Mouse (Mus musculus) CH12.LX (cell line): Measurements from ENCODE around the gene Gm45717. TPM values are rescaled to one million over a fixed set of nuclear protein-coding genes. Genes with fewer than 3 reads are reported as not detected.

ENCODE experiments used
- DNase-seq: peaks from one replicate; pipeline ENCODE4 v3.0.0-alpha.2; 2013; ENCODE audit errors: extremely low read depth
- H3K27ac ChIP-seq: 2 replicates; pipeline ENCODE4 v1.5.1; 2012; ENCODE audit warnings: low read depth, mild to moderate bottlenecking, control low read depth, moderate library complexity; ENCODE audit not compliant: insufficient read depth
- H3K27me3 ChIP-seq: replicated peaks from 2 replicates; pipeline ENCODE3; 2012; ENCODE audit warnings: inconsistent platforms
- H3K36me3 ChIP-seq, 2 experiments: replicated peaks in 1 of 2; 2 replicates each; pipeline versions ENCODE3 to v1.6.1; 2012; ENCODE audit warnings: inconsistent platforms in 1 of 2, low read length in 1 of 2, mild to moderate bottlenecking in 1 of 2, mixed read lengths in 1 of 2, moderate library complexity in 1 of 2; ENCODE audit not compliant: control insufficient read depth in 1 of 2, insufficient read depth in 1 of 2
- H3K4me1 ChIP-seq, 2 experiments: 2 replicates each; pipeline ENCODE4 v1.6.1; 2012; ENCODE audit warnings: inconsistent platforms in 1 of 2, moderate library complexity in 1 of 2; ENCODE audit not compliant: insufficient read depth in 2 of 2, control insufficient read depth in 1 of 2
- H3K4me2 ChIP-seq: 2 replicates; pipeline ENCODE4 v1.6.1; 2012; ENCODE audit warnings: low read depth, mild to moderate bottlenecking, control low read depth; ENCODE audit not compliant: poor library complexity, insufficient read depth, severe bottlenecking
- H3K4me3 ChIP-seq, 3 experiments: fragments of 150-350 bp in 1 of 3; sonication (generic) in 1 of 3; replicated peaks in 1 of 3; 2 replicates each; pipeline versions ENCODE3 to v1.5.1; 2011 to 2012; ENCODE audit warnings: low read depth in 2 of 3, low read length in 2 of 3, mild to moderate bottlenecking in 2 of 3, moderate library complexity in 2 of 3, control low read depth in 1 of 3, improper control_type of control experiment in 1 of 3, inconsistent platforms in 1 of 3, mixed read lengths in 1 of 3; ENCODE audit not compliant: poor library complexity in 1 of 3
- H3K79me2 ChIP-seq: replicated peaks from 2 replicates; pipeline ENCODE4 v1.6.1; 2012; ENCODE audit warnings: mild to moderate bottlenecking, moderate library complexity; ENCODE audit not compliant: control insufficient read depth, poor library complexity, insufficient read depth, severe bottlenecking; ENCODE audit errors: extremely low read depth
- H3K9ac ChIP-seq: 2 replicates; pipeline ENCODE4 v1.6.1; 2012; ENCODE audit warnings: low read depth, mild to moderate bottlenecking, control low read depth, moderate library complexity; ENCODE audit not compliant: insufficient read depth
- H3K9me3 ChIP-seq: replicated peaks from 2 replicates; pipeline ENCODE3; 2012; ENCODE audit warnings: low read length, inconsistent platforms, mixed read lengths
- BHLHE40 ChIP-seq: IDR thresholded peaks from 2 replicates; pipeline ENCODE4 v1.6.1; 2011; ENCODE audit warnings: mild to moderate bottlenecking, low read depth, low read length, improper control_type of control experiment
- CHD1 ChIP-seq: IDR thresholded peaks from 2 replicates; pipeline ENCODE4 v1.6.1; 2012; ENCODE audit warnings: low read depth, low read length, improper control_type of control experiment, inconsistent platforms
- CTCF ChIP-seq, 2 experiments: IDR thresholded peaks in 1 of 2; conservative IDR thresholded peaks in 1 of 2; 2 replicates each; pipeline ENCODE4 v1.5.1; 2011 to 2012; ENCODE audit warnings: low read depth in 2 of 2, low read length in 2 of 2, improper control_type of control experiment in 1 of 2, inconsistent platforms in 1 of 2, mild to moderate bottlenecking in 1 of 2, moderate library complexity in 1 of 2
- E2F4 ChIP-seq: IDR thresholded peaks from 2 replicates; pipeline ENCODE4 v1.6.1; 2011; ENCODE audit warnings: low read depth, low read length, improper control_type of control experiment; ENCODE audit not compliant: insufficient replicate concordance
- IRF4 ChIP-seq: IDR thresholded peaks from 2 replicates; pipeline ENCODE4 v1.6.1; 2014; ENCODE audit warnings: low read depth, mild to moderate bottlenecking, inconsistent platforms, low read length, improper control_type of control experiment
- JUND ChIP-seq: conservative IDR thresholded peaks from 2 replicates; pipeline ENCODE4 v1.6.1; 2011; ENCODE audit warnings: low read depth, low read length, improper control_type of control experiment
- MAZ ChIP-seq: IDR thresholded peaks from 2 replicates; pipeline ENCODE4 v1.6.1; 2012; ENCODE audit warnings: low read depth, mild to moderate bottlenecking, inconsistent platforms, low read length, improper control_type of control experiment, moderate library complexity
- MEF2A ChIP-seq: IDR thresholded peaks from 2 replicates; pipeline ENCODE4 v1.6.1; 2014; ENCODE audit warnings: low read depth, mild to moderate bottlenecking, inconsistent platforms, low read length, improper control_type of control experiment, borderline replicate concordance
- MYC ChIP-seq: IDR thresholded peaks from 2 replicates; pipeline ENCODE4 v1.6.1; 2011; ENCODE audit warnings: low read depth, mild to moderate bottlenecking, improper control_type of control experiment, low read length
- NRF1 ChIP-seq: IDR thresholded peaks from 2 replicates; pipeline ENCODE4 v1.6.1; 2014; ENCODE audit warnings: low read depth, mild to moderate bottlenecking, inconsistent platforms, low read length, improper control_type of control experiment, moderate library complexity
- POLR2AphosphoS2 ChIP-seq: IDR thresholded peaks from 2 replicates; pipeline ENCODE4 v1.6.1; 2011; ENCODE audit warnings: low read depth, low read length, improper control_type of control experiment
- RCOR1 ChIP-seq: conservative IDR thresholded peaks from 2 replicates; pipeline ENCODE4 v1.6.1; 2012; ENCODE audit warnings: low read depth, mild to moderate bottlenecking, inconsistent platforms, low read length, improper control_type of control experiment
- SMC3 ChIP-seq: IDR thresholded peaks from 2 replicates; pipeline ENCODE4 v1.6.1; 2011; ENCODE audit warnings: low read depth, low read length, improper control_type of control experiment
- TCF12 ChIP-seq: IDR thresholded peaks from 2 replicates; pipeline ENCODE4 v1.6.1; 2014; ENCODE audit warnings: low read depth, mild to moderate bottlenecking, inconsistent platforms, low read length, improper control_type of control experiment
- USF1 ChIP-seq: IDR thresholded peaks from 2 replicates; pipeline ENCODE4 v1.6.1; 2014; ENCODE audit warnings: low read depth, mild to moderate bottlenecking, inconsistent platforms, low read length, improper control_type of control experiment
- ZC3H11A ChIP-seq: IDR thresholded peaks from 2 replicates; pipeline ENCODE4 v1.6.1; 2012; ENCODE audit warnings: low read depth, mild to moderate bottlenecking, inconsistent platforms, low read length, improper control_type of control experiment
- ZKSCAN1 ChIP-seq: IDR thresholded peaks from 2 replicates; pipeline ENCODE4 v1.6.1; 2012; ENCODE audit warnings: low read depth, inconsistent platforms, low read length, improper control_type of control experiment, borderline replicate concordance
- ZMIZ1 ChIP-seq: IDR thresholded peaks from 2 replicates; pipeline ENCODE4 v1.6.1; 2012; ENCODE audit warnings: low read depth, mild to moderate bottlenecking, inconsistent platforms, low read length, improper control_type of control experiment
- ZNF384 ChIP-seq: IDR thresholded peaks from 2 replicates; pipeline ENCODE4 v1.6.1; 2012; ENCODE audit warnings: low read depth, low read length, improper control_type of control experiment, inconsistent platforms
- dilution Hi-C: fragments of 300-500 bp; cut with MboI; formaldehyde crosslinking; loops from 2 replicates; pipeline ENCODE4 v1.14.3; 2020; ENCODE audit warnings: low sequenced_read_pairs; ENCODE audit not compliant: extremely low pct_unique_long_range_greater_than_20kb, extremely low pct_ligation_motif_present
- in situ Hi-C: fragments of 300-500 bp; cut with MboI; formaldehyde crosslinking; loops from 3 replicates; pipeline ENCODE4 v1.14.3; 2019; ENCODE audit warnings: low sequenced_read_pairs, low pct_ligation_motif_present, low pct_unique_long_range_greater_than_20kb, mixed read lengths
- polyA plus RNA-seq: library from polyadenylated mRNA; unstranded; fragments of >175 nt; gene quantifications from 2 replicates; pipeline ENCODE4 v1.2.1, GENCODE M21; 2012; ENCODE audit warnings: low read depth; ENCODE audit not compliant: insufficient read length
- total RNA-seq, 2 experiments: library from RNA; depleted of rRNA; stranded (reverse); fragments of 300-350 nt in 1 of 2; fragments of >200 nt in 1 of 2; gene quantifications; 2 replicates each; pipeline ENCODE4 v1.2.3; 2012 to 2014

Gm45717 gene
- total and polyA plus RNA-seq, 3 experiments = not detected

DNA sequence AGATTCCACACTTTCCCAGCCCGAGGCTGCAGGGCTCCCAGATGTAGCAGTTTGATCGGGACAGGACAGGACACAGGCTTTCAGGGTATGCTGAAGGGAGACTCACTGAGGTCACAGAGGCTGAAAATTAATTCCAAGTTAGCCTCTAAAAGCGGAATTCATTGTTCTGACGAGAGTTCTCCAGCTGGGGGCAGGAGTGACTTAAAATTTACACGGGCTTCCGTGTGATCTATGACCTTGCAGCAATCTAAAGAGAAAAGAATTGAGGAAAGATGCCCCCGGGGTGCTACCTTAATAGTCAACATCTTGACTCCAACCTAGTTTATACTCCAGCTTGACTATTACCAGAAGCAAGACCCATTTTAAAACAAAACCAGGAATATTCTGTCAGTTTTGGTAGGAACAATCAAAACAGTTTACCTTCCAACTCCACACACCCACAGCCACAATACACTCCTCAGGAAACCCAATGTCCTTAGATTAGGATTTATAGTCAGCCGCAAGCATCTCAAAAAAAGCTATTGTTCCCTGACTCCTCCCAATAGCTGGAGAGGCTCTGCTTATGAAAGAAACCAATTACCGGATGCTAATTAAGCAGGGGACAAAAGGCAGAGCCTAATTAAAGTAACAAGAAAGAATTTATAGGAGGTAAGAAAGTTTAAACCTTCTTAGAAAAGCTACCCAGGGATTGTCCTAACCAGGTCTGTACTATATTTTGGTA lies 3.6 kb upstream of the Gm45717 start (continued):
- no peak for TF ChIP-seq POLR2AphosphoS2
- peak; percentile 47; the same call in 1 of the 2 replicates for TF ChIP-seq JUND
- no peak for TF ChIP-seq BHLHE40
- TF ChIP-seq CTCF (conservative IDR thresholded peaks at IDR 0.05 in 1 of 2, IDR thresholded peaks at IDR 0.05 in 1 of 2; ENCODE audit: low read depth in 2 of 2, low read length in 2 of 2) = peak in 1 of 2 experiments; percentile 96; a peak in 2 of 4 replicates
- peak; percentile 35; the same call in 1 of the 2 replicates for TF ChIP-seq IRF4
- TF ChIP-seq USF1 = no peak
- TF ChIP-seq ZKSCAN1 = no peak
- no peak for TF ChIP-seq ZNF384
- TF ChIP-seq MEF2A = no peak
- TF ChIP-seq E2F4 = no peak

DNA sequence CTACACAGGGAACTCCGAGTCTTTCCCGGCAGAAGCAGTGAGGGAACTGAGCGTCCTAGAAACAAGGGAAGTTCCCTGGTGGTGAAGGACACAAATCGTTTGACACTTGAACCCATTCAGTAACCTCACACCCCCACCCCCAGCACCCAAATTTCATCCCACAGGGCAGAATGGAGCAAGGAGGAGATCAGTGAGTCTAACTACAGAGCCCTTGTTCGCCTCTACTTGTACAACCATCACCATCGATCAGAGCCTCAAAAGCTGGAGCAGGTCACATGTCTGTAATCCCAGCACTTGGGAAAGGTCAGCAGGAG lies 776 bp upstream of the Gm45717 start:
- no peak for DNase-seq
- H3K9ac ChIP-seq = peak overlapping the region; percentile 36; the same call in 1 of the 2 replicates
- H3K36me3 ChIP-seq = peaks cover 0 to 23% of the 10 kb centered on the region in 2 experiments
- dilution Hi-C loops (no loop called here), in situ Hi-C loops (loop anchor here (5.0 kb wide), 2 partner anchors 56 to 96 kb away; partner anchors contain the start of gene Ifitm3)
- H3K27me3 ChIP-seq = no peaks in the 10 kb centered on the region
- TF ChIP-seq ZKSCAN1 (no peak), SMC3 (no peak), BHLHE40 (no peak), ZNF384 (no peak), MAZ (no peak), RCOR1 (no peak), MEF2A (no peak), ZMIZ1 (no peak), ZC3H11A (no peak), JUND (no peak), E2F4 (no peak), MYC (no peak), IRF4 (no peak), CHD1 (no peak), TCF12 (no peak), NRF1 (no peak)
- H3K9me3 ChIP-seq = no peaks in the 10 kb centered on the region
- H3K4me1 ChIP-seq = peaks cover 3 to 42% of the 10 kb centered on the region in 2 experiments
- peaks cover 5% of the 10 kb centered on the region; the same call in 1 of the 2 replicates for H3K79me2 ChIP-seq
- H3K4me3 ChIP-seq = peak overlapping the region; percentile 66 to 78 (median 69)
- peak overlapping the region; percentile 78; the same call in 1 of the 2 replicates for H3K27ac ChIP-seq
- H3K4me2 ChIP-seq = no peak overlapping the region
